Mouse (Mus musculus) megakaryocyte, embryonic 14.5 days (primary cell): ENCODE data around the gene Slc35c1.

ENCODE experiments used
- FLI1 ChIP-seq: IDR thresholded peaks from 2 replicates; pipeline ENCODE4 v1.6.1; 2012; ENCODE audit warnings: low read length, inconsistent platforms, mixed read lengths
- GATA1 ChIP-seq: IDR thresholded peaks from 3 replicates; pipeline ENCODE4 v1.6.1; 2012; ENCODE audit warnings: mixed read lengths, low read length, inconsistent platforms, borderline replicate concordance

DNA sequence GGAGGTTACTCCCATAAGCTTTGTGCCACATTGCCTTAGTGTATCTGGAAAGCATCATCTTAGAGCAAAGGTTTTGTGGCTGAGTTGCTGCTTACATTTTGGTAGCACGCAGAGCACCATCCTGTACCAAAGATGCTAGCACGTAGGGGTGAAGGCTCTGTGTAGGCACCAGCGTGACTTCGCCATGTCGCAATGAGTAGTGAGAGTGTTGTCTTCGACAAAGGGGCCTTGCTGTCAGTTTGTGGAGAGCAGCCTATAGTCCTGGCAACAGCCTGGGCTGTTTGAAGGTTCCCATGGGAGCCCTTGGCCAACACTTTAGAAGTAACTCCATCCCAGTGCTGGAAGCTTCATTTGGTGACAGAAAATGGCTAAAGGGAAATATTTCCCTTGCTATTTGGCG is 45.0 kb upstream of the Slc35c1 start:
- TF ChIP-seq GATA1 = no peak
- TF ChIP-seq FLI1 = no peak
